Mouse (Mus musculus): ENCODE results near the gene Ing1.
"Not testable (repeated sequence)": the region's sequence is repeated elsewhere in the genome, so short reads cannot be mapped to it uniquely, and the experiment has no call there.

The Ing1 gene

DNA sequence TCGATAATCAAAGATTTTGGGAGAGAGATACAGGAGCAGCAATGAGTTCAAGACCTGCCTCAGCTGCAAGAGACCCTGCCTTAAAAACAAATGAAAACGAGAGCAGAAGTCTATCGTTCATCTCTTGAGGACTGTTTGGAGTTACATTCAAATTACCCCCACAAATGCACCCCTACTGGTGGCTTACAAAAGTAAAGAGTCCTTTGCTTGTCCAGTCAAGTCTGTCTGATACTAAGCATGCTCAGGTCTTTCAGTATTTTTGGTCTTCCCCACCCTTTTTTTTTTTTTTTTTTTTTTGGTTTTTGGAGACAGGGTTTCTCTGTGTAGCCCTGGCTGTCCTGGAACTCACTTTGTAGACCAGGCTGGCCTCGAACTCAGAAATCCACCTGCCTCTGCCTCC lies 3.9 kb upstream of the Ing1 start:
- not testable (repeated sequence) for DNase-seq

DNA sequence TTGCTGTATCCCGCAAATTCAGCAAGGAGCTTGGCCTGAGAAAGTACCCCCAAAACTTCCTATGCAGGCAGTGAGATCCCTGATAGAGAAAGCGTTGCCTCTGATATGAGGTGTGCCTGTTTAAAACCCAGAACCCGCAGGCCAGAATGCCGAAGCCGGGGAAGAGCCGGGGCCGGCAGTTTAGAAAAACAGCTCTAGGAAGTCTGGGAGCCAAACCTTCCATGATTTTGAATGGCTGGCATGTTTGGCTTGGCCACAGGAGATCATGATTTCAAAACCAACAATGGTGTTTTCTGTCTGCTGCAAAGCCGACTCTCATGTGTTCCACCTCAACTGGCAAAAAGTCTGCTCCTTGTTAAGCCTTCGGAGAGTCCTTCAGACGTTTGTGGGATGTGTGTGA lies 3.0 kb upstream of the Ing1 start:
- DNase-seq, result no peak

DNA sequence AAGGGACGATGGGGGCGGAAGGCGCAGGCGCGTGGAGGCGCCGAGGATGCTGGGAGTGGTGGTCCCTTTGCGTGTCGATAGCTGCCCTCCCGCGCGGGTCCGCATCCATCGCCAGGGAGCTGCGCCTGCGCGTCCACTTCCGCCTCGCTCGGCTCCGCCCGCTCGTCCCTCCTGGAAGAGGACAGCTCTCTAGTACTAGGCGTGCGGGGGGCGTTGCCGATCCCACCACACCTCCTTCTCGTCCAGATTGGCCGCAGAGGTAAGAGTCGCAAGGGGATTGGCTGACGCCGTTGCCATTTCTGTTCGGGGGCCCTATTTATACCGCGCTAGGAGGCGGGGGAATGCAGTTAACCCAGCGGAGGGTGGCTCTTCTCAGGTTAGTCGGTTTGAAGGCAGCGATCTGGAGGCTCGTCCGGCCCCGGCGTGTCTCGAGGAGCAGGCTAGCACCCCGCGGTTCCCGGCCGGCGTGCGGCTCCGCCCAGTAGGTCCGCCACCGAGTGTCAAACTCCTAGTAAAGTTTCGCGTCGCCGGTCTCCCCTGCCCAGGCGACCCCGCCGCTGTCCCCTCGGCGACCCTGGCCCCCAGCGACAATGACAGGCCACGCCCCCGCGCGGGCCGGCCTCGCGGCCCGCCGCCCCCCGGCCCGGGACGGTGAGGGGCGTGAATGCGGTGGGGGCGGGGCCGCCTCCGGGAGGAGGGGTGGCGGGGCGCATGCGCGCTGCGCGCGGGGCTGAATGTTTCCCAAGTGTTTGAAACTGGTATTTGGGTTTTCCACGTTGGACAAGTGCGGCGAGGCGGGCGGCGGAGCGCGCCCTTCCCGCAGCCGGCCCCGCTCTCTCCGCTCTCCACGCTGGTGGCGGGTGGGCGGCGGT lies 585 bp downstream of the Ing1 start:
- DNase-seq, result peak; percentile 94 to 98

DNA sequence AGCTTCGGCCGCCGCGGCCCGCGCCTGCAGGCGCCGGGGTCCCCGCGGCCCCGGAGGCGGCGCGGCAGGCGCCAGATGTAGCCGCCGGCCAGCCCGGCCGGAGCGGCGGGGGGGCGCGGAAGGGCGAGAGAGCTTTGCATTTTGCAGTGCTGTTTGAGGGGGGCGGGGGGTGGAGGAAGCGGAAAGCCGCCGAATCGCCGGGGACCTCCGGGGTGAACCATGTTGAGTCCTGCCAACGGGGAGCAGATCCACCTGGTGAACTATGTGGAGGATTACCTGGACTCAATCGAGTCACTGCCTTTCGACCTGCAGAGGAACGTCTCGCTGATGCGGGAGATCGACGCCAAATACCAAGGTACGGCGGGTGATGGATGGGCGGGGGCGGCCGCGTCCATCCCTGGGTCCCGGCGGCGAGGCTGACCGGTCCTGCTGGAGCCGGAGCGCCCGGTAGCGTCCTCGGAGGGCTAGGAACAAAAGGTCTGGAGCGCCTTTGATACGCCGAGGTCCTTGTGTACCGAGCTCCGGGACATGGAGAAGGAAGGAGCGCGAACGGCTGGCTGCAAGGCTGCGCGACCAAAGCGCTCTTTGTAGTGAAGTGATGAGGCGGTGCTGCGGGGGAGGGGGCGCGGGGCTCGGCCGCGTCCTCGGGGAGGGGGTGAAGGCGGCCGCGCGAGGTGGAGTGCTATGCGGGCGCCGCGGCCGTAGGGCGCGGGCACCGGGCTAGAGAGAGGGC lies 1.5 kb downstream of the Ing1 start:
- DNase-seq, result peak; percentile 57 to 64

DNA sequence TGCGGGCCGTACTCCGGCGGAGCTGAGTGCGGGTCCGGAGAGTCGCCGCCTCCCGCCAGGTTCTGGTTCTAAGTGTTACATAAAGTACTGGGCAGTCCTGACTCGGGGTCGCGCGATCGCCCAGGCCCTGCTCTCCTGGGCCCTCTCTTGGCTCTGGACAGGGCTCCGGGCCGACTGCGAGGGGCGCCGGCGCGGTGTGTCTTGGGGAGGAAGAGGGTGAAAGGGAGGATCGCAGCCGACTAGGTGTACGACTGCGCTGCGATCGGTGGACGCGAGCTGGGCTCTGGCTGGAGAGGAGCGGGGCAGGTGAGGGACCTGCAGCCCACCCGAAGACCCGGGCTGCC lies 2.0 kb downstream of the Ing1 start:
- no peak for DNase-seq

DNA sequence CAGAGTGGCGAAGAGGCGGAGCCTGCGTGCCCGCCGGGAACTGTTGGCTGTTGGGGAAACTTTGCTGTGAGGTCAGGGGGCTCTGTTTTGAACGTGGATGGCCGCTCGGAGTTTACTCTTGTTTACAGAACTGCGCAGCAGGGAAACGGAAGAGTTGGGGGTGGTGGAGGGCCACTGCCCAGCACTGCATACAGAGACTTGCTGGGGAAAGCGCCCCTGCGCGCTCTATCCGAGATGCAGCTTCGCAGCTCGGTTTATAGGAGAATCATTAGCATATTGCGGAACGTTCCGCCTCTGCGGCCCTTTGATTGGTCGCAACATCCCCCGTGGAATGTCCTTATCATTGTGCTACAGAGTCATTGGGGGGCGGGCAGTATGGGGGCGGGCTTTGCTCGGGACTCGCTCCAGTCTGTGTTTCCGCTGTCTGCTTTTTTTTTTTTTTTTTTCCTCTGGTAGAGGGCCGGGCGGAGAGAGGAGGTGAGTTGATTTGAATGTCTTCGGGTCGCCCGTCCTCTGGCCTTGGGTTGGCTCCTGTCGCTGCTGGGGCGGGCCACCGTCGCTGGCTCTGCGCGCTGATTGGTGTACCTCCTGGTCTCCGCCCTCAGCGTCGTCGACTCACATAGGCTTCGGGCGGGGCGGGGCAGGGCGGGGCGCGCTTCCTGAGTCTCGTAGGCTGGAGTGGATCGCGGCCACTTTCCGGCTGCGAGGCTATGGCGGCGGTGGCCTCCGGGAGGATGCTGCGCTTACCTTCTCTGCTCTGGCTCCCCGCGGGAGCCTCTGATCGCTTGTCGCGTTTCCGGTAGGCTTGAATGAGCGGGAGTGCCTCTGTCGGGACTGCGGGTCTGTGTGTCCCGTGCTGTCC lies 2.6 kb downstream of the Ing1 start:
- DNase-seq, result peak; percentile 90 to 95

DNA sequence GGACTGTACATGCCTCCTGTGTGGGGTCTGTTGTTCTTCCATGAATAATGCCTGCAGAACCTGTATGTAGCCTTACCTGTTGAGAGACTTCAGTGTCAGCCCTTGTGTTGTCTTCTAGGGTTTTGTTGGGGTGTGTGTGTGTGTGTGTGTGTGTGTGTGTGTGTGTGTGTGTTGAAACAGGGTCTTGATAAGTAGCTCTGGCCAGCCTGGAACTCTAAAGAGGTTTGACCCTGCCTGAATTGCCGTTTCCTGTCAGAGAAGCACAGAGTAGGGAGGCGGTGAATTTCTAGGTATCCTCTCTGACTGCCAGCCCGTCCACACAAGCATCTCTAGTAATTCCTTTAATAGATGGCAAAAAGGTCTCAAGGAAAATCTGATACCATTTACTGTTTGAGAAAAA lies 4.1 kb downstream of the Ing1 start:
- DNase-seq, result no peak

DNA sequence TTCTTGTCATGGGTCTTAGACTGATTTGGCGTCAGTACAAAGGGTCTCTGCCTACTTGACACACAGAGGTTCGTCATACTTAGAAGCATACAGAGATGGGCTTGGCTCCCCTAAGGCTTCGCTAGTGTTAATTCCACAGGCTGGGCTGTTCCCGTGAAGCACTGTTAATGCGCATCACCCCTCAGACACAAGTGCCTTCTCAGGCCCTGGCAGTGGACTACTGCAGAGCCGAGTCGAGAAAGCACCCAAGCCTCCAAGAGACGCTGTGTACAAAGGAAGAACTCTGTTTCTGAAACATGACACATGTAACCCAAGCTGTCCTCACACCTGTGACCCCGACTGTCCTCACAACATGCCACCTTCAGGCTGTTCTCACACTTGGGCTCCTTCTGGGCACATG lies 4.8 kb downstream of the Ing1 start:
- DNase-seq, result no peak

DNA sequence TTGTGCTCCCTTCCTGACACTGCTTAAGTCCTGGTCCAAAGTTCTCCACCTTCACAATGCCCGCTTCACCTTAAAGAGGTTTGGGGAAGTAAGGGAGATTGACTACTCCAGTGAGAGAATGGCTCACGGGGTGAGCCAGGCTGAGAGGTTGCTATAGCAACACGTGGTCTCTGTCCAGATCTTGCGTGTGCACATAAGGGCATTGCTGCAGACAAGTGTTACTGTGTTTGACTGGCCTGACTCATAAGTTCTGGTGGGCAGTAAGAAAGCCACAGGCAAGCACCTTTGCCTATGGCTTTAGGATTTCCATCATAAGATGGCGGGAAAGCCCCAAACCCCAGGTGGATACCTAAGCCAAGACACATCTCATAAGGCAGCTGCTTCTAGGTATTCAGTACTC lies 8.9 kb downstream of the Ing1 start:
- no peak for DNase-seq

DNA sequence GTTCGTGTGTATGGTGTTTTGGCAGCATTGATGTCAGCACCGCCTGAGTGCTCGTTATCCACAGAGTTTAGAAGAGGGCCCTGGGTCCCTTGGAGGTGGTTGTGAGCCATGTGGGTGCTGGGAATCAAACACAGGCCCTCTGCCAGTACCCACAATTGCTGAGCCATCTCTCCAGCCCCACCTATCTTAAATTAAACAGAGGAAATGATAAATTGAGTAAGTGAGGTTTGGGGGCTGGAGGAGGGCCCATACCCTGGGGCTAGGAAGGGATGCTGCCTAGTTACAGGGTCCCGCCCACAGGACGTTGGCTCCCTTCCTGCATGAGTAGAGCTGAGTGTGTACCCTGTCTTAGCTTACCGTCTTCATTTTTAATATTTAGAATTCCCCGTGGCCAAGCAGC lies 9.3 kb downstream of the Ing1 start:
- no peak for DNase-seq

DNA sequence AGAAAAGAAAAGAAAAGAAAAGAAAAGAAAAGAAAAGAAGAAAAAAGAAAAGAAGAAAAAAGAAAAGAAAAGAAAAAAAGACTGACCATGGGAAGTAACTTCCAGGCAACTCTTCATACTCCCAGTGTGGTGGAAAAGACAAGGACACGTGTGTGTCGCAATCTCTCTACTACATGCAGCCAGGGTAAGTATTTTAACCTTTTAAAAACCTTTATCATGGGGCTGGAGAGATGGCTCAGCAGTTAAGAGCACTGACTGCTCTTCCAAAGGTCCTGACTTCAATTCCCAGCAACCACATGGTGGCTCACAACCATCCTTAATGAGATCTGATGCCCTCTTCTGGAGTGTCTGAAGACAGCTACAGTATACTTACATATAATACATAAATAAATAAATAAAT lies 12.8 kb downstream of the Ing1 start:
- not testable (repeated sequence) for DNase-seq

DNA sequence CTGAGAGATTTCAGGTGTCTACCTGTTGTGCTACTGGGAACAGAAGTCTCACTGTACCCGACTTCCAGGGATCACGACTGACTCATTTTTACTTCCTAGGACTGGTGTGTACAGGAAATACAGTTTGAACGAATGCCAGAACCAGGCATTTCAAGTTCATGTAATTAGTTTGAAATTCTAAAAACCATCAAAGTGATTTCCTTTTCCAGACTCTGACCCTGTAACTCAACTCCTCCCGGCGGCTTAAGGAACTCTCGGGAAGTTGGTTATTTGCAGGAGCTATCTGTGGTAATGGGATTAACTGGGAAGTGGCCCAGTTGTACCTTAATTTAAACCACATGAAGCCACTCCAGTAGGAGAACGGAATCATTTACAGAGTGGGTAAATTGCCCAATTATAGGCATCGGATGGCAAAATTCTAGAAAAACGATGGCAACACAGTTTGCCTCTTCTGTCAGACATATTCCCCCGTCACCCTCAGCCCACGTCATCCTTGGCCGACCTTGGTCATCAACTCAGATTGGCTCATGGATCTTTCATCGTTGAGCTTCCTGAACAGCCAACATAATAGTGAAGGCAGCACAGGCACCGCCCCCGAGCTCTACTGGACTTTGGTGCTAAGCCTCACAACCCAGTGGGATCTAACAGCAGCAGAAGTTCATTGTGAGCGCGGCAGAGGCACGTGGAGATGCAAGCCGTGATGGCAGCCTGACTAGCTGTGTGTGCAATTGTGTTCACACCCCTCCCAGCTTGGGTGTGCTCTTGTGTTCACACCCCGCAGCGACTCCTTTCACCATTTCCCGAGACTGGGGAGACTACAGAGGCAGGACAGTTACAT lies 14.1 kb downstream of the Ing1 start:
- no peak for DNase-seq

DNA sequence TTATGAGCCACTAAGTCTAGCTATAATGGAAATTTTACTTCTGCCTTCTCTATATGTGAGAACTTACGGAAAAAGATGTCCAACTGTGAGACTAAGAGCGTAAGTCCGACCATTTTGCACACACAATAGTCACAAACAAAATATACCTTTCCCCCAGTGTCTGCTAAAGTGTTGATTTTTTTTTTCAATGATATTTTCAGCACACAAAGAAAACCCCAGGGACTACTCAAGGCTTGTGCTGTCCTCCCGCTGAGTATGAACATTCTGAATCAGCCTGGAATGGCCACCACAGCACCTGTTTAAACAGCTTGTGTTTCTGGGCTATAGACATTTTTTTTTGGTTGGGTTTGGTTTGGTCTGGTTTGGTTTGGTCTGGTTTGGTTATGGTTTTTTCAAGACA lies 15.4 kb downstream of the Ing1 start:
- no peak for DNase-seq

DNA sequence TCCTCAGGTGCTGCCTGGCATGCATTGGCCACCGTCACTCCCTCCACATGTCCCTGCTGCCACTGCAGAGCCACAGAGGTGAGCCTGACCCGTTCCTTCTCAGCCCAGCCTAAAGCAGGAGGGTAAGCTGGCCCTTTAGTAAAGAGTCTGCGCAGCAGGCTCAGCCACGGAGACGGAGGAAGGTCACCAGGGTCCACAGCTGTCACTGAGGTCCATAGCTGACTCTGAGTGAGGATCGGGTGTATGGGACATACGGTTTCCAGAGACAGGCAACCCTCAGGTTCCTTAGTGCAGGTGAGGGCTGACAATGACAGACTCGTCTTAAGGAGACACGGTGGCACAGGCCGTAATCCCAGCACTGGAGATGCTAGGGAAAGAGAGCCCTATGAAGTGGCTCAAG lies 16.6 kb downstream of the Ing1 start:
- DNase-seq, result no peak

DNA sequence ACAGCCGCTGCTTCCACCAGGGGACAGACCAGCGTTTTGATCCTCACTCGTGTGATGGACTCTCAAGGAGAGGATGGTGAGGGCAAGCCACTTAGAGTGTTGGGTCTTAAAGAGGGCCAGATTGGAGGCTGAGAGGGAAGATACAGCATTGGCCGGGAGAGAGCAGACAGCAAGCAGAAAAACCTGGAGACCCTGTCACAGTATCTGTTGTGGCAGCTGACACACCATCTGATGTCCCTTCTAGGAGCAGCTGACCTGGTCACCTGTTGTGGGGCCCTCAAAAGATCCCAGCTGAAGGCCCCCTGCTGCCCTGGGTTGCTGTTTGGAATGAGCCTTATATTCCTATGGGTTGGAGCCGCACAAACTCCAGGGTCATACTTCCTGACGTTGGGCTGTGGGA lies 17.1 kb downstream of the Ing1 start:
- no peak for DNase-seq

DNA sequence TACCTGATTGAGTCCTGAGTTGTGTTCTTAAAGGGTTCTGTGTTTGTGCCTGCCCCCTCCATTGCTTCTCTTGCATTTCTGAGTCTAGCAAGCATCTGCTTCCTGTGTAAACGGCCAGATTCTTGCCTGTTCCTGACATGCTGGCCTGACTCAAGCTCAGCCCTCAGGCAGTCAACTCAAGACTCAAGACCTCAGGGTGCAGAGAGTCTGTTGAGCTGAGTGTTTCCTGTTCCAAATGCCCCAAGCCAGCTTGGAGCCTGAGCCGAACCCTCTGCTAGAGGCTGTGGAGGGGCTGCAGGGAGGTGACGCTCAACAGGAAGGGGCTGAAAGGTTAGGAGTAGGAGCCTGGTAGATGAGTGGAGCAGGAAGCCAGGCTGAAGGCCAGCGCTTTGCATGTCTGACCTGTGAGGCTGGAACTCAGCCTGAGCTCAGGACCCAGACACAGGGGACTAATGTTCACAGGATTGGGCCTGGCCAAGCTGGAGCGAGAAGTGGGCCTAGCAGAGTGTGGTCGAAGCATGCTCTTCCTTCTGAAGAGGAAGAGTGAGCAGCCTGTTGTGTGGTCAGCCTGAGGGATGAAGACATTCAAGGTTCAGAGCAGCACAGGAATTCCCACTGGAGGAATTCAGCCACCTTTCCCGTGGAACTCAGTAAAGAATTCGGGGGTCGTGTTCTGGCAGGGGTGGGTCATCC lies 19.7 kb downstream of the Ing1 start:
- no peak for DNase-seq

DNA sequence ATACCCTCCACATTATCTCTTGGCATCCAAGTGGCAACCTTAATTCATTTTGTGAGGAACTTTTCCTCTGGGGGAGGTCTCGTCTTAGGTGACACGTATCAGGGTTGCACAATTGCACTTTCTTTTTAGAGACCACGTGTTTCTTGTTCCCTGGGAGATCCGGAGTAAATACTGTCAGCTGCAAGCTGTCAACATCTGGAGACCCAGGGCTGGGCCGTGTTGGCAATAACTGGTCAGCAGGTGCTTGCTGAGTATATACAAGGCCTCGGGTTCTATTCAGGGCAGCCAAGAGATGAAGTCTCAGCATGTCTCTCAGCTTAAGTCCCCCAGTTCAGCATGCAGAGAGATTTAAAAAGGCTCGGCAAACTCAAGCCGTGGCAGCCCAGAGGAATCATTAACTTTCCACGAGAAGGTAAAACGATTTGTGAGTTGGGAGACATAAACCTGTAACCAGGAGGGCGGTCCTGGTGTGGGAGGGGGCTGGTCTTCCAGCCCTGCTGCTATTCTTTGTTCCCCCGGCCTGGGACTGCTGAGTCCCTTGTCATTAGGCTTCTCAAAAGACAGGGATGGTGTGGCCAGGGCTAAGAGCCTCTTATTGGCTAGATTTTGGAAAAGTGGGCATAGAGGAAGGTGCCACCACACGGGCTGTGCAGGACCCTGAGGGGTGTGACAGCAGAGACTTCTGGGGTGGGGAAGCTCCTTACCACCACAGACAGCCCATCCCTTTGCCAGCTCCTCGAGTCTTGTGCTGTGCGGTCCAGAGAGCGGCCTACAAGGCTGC lies 20.4 kb downstream of the Ing1 start:
- DNase-seq, result no peak

DNA sequence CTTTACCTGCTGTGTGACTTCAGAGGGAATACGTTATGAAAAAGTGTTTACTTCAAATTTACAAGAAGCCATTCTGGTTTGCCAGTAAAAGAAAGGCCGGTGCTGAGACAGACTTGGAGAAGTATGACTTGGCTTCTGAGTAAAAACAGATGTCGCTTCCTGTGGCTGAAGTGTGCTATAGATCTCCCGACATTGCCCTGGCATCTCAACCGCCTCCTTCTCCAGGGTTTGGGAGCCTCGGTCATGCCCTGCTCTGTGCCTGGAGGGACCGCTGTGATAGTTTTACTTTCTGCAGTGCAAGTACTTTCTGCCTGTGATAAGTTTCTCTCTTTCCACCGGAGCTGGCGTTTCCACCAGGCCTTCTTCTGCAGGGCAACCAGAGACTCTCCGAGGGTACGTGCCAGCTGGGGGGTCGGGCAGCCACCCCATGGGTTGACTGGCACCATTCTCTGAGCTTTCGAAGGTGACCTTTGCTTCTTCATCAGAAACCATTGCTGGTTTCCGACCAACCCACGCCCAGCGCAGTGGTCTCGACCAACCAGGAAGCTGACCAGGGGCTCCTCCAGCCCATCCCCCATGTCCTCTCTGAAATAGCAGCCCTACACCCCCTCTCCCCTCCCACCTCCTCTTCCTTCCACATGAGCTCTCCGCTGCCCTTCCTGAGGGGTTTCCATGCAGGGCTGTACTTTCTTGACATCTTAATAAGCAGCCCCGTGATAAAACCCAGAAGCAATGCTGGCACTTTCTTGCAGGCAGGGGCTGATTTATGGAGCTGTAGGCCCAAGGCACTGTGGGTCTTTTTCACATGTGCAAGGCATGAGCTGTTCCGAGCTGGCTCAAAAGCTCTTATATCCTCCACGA lies 30.4 kb downstream of the Ing1 start:
- DNase-seq, result no peak

DNA sequence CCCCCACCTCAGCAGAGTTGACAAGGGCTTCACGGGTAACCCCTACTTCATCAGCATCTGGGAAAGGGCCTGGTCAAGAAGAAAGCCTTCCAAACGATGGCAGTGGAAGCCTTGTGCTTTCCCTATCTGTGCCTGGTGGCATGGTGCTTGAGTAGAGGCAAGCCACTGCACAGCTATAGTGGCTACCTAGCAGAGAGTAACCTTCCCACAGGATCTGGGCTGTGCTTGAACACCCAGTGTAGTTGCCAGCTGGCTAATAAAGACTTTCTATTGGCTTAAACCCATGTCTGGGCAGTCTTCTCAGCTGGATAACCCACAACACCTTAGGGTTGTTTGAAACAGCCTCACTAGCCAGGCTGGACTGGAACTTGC lies 31.0 kb downstream of the Ing1 start:
- DNase-seq, result no peak

DNA sequence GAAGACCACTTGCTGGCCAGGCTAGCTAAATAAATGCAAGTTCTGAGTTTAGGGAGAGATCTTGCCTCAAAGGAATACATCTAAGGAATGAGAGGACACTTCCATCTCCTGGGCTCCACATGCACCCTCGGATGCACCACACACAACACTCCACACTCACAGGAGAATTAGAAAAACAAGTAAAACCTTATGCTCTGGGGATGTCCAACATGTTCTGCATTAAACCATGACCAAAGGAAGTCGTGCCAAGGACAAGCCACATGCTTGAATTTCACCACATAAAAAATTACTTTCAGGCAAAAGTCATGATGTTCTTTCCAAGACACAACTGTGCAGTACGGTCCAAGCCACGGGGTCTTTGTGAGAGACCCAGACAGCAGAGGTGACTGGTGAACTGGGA lies 36.5 kb downstream of the Ing1 start:
- no peak for DNase-seq

All from spleen, adult 18-20 months (tissue).